Mouse (Mus musculus) kidney, postnatal 36 days (tissue): Measurements from ENCODE around the gene Ube2f.

ENCODE experiments used
- DNase-seq, 2 experiments: peaks; one replicate each; pipeline ENCODE4 v3.0.0; 2021 to 2022; ENCODE audit warnings: mixed read lengths in 2 of 2

The Ube2f gene

GRCm38 (mm10) chr1:91299026-91299706, 49.1 kb downstream of the Ube2f start:
- DNase-seq = no peak

- peak; percentile 67 to 72 for DNase-seq
These were observed 49.8 kb downstream of the Ube2f start for GRCm38 (mm10) chr1:91299707-91300426.

GRCm38 (mm10) chr1:91301206-91301920, 51.3 kb downstream of the Ube2f start:
- DNase-seq = peak; percentile 74 to 75

GRCm38 (mm10) chr1:91302021-91302420, 51.9 kb downstream of the Ube2f start:
- peak; percentile 36 to 42 for DNase-seq

GRCm38 (mm10) chr1:91304621-91305020, 54.5 kb downstream of the Ube2f start:
- DNase-seq = no peak

GRCm38 (mm10) chr1:91309366-91310085, 59.4 kb downstream of the Ube2f start:
- DNase-seq = peak; percentile 57 to 67

GRCm38 (mm10) chr1:91312273-91312672, 62.2 kb downstream of the Ube2f start:
- peak; percentile 32 to 48 for DNase-seq

GRCm38 (mm10) chr1:91313251-91313650, 63.1 kb downstream of the Ube2f start:
- DNase-seq = no peak

- peak; percentile 68 to 81 for DNase-seq
These were observed 67.6 kb downstream of the Ube2f start for GRCm38 (mm10) chr1:91317656-91318055.

- DNase-seq = peak in 1 of 2 experiments; percentile 44
These were observed 71.8 kb downstream of the Ube2f start, which contains the start of gene Espnl for GRCm38 (mm10) chr1:91321760-91322438. Gene Espnl (plus strand): TSS chr1:91322075.

GRCm38 (mm10) chr1:91324646-91325045, 74.5 kb downstream of the Ube2f start:
- no peak for DNase-seq

GRCm38 (mm10) chr1:91325488-91326042, 75.5 kb downstream of the Ube2f start:
- no peak for DNase-seq

- no peak for DNase-seq
These were observed 82.0 kb downstream of the Ube2f start for GRCm38 (mm10) chr1:91332102-91332501.

GRCm38 (mm10) chr1:91333582-91333981, 83.5 kb downstream of the Ube2f start:
- DNase-seq = no peak

- no peak for DNase-seq
These were observed 87.3 kb downstream of the Ube2f start for GRCm38 (mm10) chr1:91337355-91337754.
